Mouse (Mus musculus) MEL (cell line): ENCODE results near the gene Slc22a2. TPM values are rescaled to one million over a fixed set of nuclear protein-coding genes. Genes with fewer than 3 reads are reported as not detected.

ENCODE experiments used
- DNase-seq: peaks from one replicate; pipeline ENCODE4 v3.0.0; 2011; ENCODE audit warnings: low read depth, low spot score
- H3K27ac ChIP-seq: 2 replicates; pipeline ENCODE4 v1.5.1; 2012; ENCODE audit warnings: low read depth, mild to moderate bottlenecking, control low read depth, low read length, moderate library complexity; ENCODE audit not compliant: control insufficient read depth
- H3K27me3 ChIP-seq, 2 experiments: fragments of 150-350 bp in 1 of 2; sonication (generic) in 1 of 2; 2 replicates each; pipeline ENCODE4 v1.6.1; 2012; ENCODE audit warnings: low read length in 2 of 2, mild to moderate bottlenecking in 2 of 2, improper control_type of control experiment in 1 of 2, moderate library complexity in 1 of 2; ENCODE audit not compliant: insufficient read depth in 2 of 2, control insufficient read depth in 1 of 2
- H3K36me3 ChIP-seq, 2 experiments: 2 replicates each; pipeline ENCODE4 v1.6.1; 2012 to 2014; ENCODE audit warnings: low read length in 2 of 2, improper control_type of control experiment in 1 of 2, inconsistent platforms in 1 of 2, mild to moderate bottlenecking in 1 of 2; ENCODE audit not compliant: insufficient read depth in 2 of 2, control insufficient read depth in 1 of 2
- H3K4me1 ChIP-seq, 2 experiments: fragments of 150-350 bp in 1 of 2; sonication (generic) in 1 of 2; 2 replicates each; pipeline ENCODE4 v1.6.1; 2012; ENCODE audit warnings: low read length in 2 of 2, improper control_type of control experiment in 1 of 2, mild to moderate bottlenecking in 1 of 2; ENCODE audit not compliant: insufficient read depth in 2 of 2, control insufficient read depth in 1 of 2
- H3K4me3 ChIP-seq, 2 experiments: fragments of 150-350 bp in 1 of 2; sonication (generic) in 1 of 2; 2 replicates each; pipeline ENCODE4 v1.5.1; 2012; ENCODE audit warnings: low read depth in 2 of 2, low read length in 2 of 2, mild to moderate bottlenecking in 2 of 2, moderate library complexity in 2 of 2, control low read depth in 1 of 2, improper control_type of control experiment in 1 of 2; ENCODE audit not compliant: control insufficient read depth in 1 of 2, insufficient read depth in 1 of 2
- H3K79me2 ChIP-seq: 2 replicates; pipeline ENCODE4 v1.6.1; 2012; ENCODE audit warnings: mild to moderate bottlenecking, low read length, moderate library complexity; ENCODE audit not compliant: control insufficient read depth, poor library complexity, insufficient read depth
- H3K9ac ChIP-seq: 2 replicates; pipeline ENCODE4 v1.6.1; 2012; ENCODE audit warnings: low read depth, mild to moderate bottlenecking, control low read depth, low read length, moderate library complexity; ENCODE audit not compliant: control insufficient read depth, poor library complexity, severe bottlenecking
- H3K9me3 ChIP-seq: fragments of 150-350 bp; sonication (generic); replicated peaks from 2 replicates; pipeline ENCODE4 v1.6.1; 2012; ENCODE audit warnings: mild to moderate bottlenecking, low read length, improper control_type of control experiment, moderate library complexity; ENCODE audit not compliant: insufficient read depth
- CHD2 ChIP-seq: IDR thresholded peaks from 2 replicates; pipeline ENCODE4 v1.6.1; 2011; ENCODE audit warnings: low read length, improper control_type of control experiment
- CTCF ChIP-seq, 3 experiments: IDR thresholded peaks in 2 of 3; conservative IDR thresholded peaks in 1 of 3; 2 replicates each; pipeline ENCODE4 v1.5.1; 2011 to 2012; ENCODE audit warnings: low read length in 3 of 3, low read depth in 2 of 3, mild to moderate bottlenecking in 2 of 3, improper control_type of control experiment in 1 of 3, inconsistent platforms in 1 of 3, mixed read lengths in 1 of 3, moderate library complexity in 1 of 3; ENCODE audit not compliant: control insufficient read depth in 1 of 3, insufficient read depth in 1 of 3, poor library complexity in 1 of 3, severe bottlenecking in 1 of 3
- EP300 ChIP-seq, 2 experiments: IDR thresholded peaks; 2 replicates each; pipeline ENCODE4 v1.6.1; 2011; ENCODE audit warnings: improper control_type of control experiment in 2 of 2, low read length in 2 of 2, low read depth in 1 of 2, mild to moderate bottlenecking in 1 of 2
- GABPA ChIP-seq: IDR thresholded peaks from 2 replicates; pipeline ENCODE4 v1.6.1; 2012; ENCODE audit warnings: low read depth, mild to moderate bottlenecking, inconsistent platforms, low read length, improper control_type of control experiment, moderate library complexity
- HCFC1 ChIP-seq: IDR thresholded peaks from 2 replicates; pipeline ENCODE4 v1.6.1; 2012; ENCODE audit warnings: low read depth, mild to moderate bottlenecking, inconsistent platforms, low read length, improper control_type of control experiment, moderate library complexity
- KAT2A ChIP-seq: conservative IDR thresholded peaks from 2 replicates; pipeline ENCODE4 v1.6.1; 2012; ENCODE audit warnings: low read depth, low read length, improper control_type of control experiment, inconsistent platforms
- MEF2A ChIP-seq: IDR thresholded peaks from 2 replicates; pipeline ENCODE4 v1.6.1; 2014; ENCODE audit warnings: low read depth, mild to moderate bottlenecking, inconsistent platforms, low read length, improper control_type of control experiment; ENCODE audit not compliant: poor library complexity, insufficient replicate concordance, severe bottlenecking; ENCODE audit errors: extremely low read depth
- MXI1 ChIP-seq: IDR thresholded peaks from 2 replicates; pipeline ENCODE4 v1.6.1; 2011; ENCODE audit warnings: mild to moderate bottlenecking, low read depth, low read length, improper control_type of control experiment
- MYB ChIP-seq: IDR thresholded peaks from 2 replicates; pipeline ENCODE4 v1.6.1; 2011; ENCODE audit warnings: mild to moderate bottlenecking, low read depth, low read length, improper control_type of control experiment
- MYC ChIP-seq: IDR thresholded peaks from 2 replicates; pipeline ENCODE4 v1.6.1; 2011; ENCODE audit warnings: low read depth, mild to moderate bottlenecking, low read length, improper control_type of control experiment, moderate library complexity
- POLR2A ChIP-seq, 2 experiments: IDR thresholded peaks; 2 replicates each; pipeline ENCODE4 v1.6.1; 2011 to 2012; ENCODE audit warnings: low read length in 2 of 2, mild to moderate bottlenecking in 2 of 2, control low read depth in 1 of 2, improper control_type of control experiment in 1 of 2, low read depth in 1 of 2, moderate library complexity in 1 of 2; ENCODE audit not compliant: control insufficient read depth in 1 of 2, insufficient read depth in 1 of 2, poor library complexity in 1 of 2
- SIN3A ChIP-seq: IDR thresholded peaks from 2 replicates; pipeline ENCODE4 v1.6.1; 2012; ENCODE audit warnings: low read length, improper control_type of control experiment, inconsistent platforms
- SMC3 ChIP-seq: IDR thresholded peaks from 2 replicates; pipeline ENCODE4 v1.6.1; 2011; ENCODE audit warnings: low read depth, low read length, improper control_type of control experiment
- TBP ChIP-seq: IDR thresholded peaks from 2 replicates; pipeline ENCODE4 v1.8.0; 2011; ENCODE audit warnings: low read depth, low read length, improper control_type of control experiment
- UBTF ChIP-seq: IDR thresholded peaks from 2 replicates; pipeline ENCODE4 v1.6.1; 2012; ENCODE audit warnings: low read depth, mild to moderate bottlenecking, inconsistent platforms, low read length, improper control_type of control experiment, moderate library complexity, borderline replicate concordance; ENCODE audit not compliant: insufficient read depth
- ZMIZ1 ChIP-seq: IDR thresholded peaks from 2 replicates; pipeline ENCODE4 v1.6.1; 2012; ENCODE audit warnings: low read depth, mild to moderate bottlenecking, inconsistent platforms, low read length, improper control_type of control experiment, moderate library complexity
- ZNF384 ChIP-seq: IDR thresholded peaks from 2 replicates; pipeline ENCODE4 v1.6.1; 2012; ENCODE audit warnings: low read depth, mild to moderate bottlenecking, inconsistent platforms, low read length, improper control_type of control experiment
- polyA plus RNA-seq, 2 experiments: library from polyadenylated mRNA; stranded (reverse) in 1 of 2; unstranded in 1 of 2; fragments of >175 nt in 1 of 2; fragments of >200 nt in 1 of 2; gene quantifications; 2 replicates each; pipeline versions ENCODE4 v1.2.1 to v1.2.4; 2012; ENCODE audit warnings: low replicate concordance in 2 of 2, low read depth in 1 of 2; ENCODE audit not compliant: insufficient read length in 2 of 2, insufficient read depth in 1 of 2, missing spikeins in 1 of 2
- total RNA-seq: library from RNA; depleted of rRNA; stranded (reverse); fragments of 300-350 nt; gene quantifications from 2 replicates; pipeline ENCODE4 v1.2.3, GENCODE M21; 2012

Gene Slc22a2
- total and polyA plus RNA-seq, 3 experiments, result not detected

- no peak for TF ChIP-seq KAT2A
- no peak for TF ChIP-seq TBP
- no peak for TF ChIP-seq EP300 (IDR thresholded peaks at IDR 0.05; ENCODE audit: low read depth in 1 of 2, low read length in 2 of 2)
- no peak for TF ChIP-seq MEF2A
- no peak for TF ChIP-seq CHD2
- peak; percentile 74 for TF ChIP-seq SMC3
- no peak for TF ChIP-seq SIN3A
- TF ChIP-seq HCFC1, result no peak
- TF ChIP-seq ZMIZ1, result no peak
- TF ChIP-seq POLR2A (IDR thresholded peaks at IDR 0.05; ENCODE audit: control insufficient read depth in 1 of 2, insufficient read depth in 1 of 2, low read depth in 1 of 2, low read length in 2 of 2, poor library complexity in 1 of 2), result no peak
- TF ChIP-seq MYB, result no peak
- no peak for TF ChIP-seq GABPA
- no peak for TF ChIP-seq ZNF384
- TF ChIP-seq MXI1, result no peak
These were observed 76.8 kb downstream of the Slc22a2 start (continued) for GRCm38 (mm10) chr17:12660572-12661260.

DNA sequence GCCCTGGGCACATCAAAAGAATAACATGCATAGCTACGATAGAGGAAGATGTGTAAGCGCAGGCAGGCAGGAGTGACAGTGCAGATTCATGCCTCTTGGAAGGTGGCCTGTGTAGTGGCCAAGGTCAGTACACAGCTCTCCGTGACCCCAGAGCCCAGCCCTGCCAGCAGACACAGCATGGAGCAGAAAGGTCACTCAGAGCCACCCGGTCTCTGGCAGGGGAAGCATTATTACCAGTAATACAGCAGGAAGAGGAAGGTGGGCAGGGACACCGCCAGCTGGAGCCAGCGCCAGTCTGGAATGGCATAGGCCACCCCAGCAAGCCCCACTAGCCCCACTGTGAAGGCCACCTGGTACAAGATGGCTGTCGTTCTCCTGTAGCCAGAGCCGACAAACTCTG is 80.2 kb downstream of the Slc22a2 start:
- H3K79me2 ChIP-seq, result no peaks in the 10 kb centered on the region
- H3K4me3 ChIP-seq, result no peak overlapping the region
- H3K27ac ChIP-seq, result no peak overlapping the region
- H3K36me3 ChIP-seq, result peaks cover 0 to 5% of the 10 kb centered on the region in 2 experiments; a peak in 1 of 4 replicates
- H3K4me1 ChIP-seq, result peaks cover 0 to 4% of the 10 kb centered on the region in 2 experiments; a peak in 2 of 4 replicates
- H3K9ac ChIP-seq, result no peak overlapping the region
- no peak for TF ChIP-seq MYB
- TF ChIP-seq MYC, result no peak
- no peak for TF ChIP-seq UBTF
- no peak for TF ChIP-seq MEF2A
- TF ChIP-seq SIN3A, result no peak
- TF ChIP-seq CTCF (IDR thresholded peaks at IDR 0.05 in 2 of 3, conservative IDR thresholded peaks at IDR 0.05 in 1 of 3; ENCODE audit: control insufficient read depth in 1 of 3, insufficient read depth in 1 of 3, low read depth in 2 of 3, low read length in 3 of 3, poor library complexity in 1 of 3, severe bottlenecking in 1 of 3), result no peak
- no peak for DNase-seq
- H3K27me3 ChIP-seq, result no peaks in the 10 kb centered on the region
- no peaks in the 10 kb centered on the region for H3K9me3 ChIP-seq
